Mouse (Mus musculus) cerebellum, postnatal 25 days (tissue): ENCODE data around the gene Nmnat2.

Experiments
- DNase-seq, 2 experiments: peaks; one replicate each; pipeline ENCODE4 v3.0.0; 2021; ENCODE audit warnings: mixed read lengths in 2 of 2

Gene Nmnat2

GRCm38 (mm10) chr1:153059626-153060025 is 104.8 kb downstream of the Nmnat2 start:
- DNase-seq: peak; percentile 56 to 70

- no peak for DNase-seq
Measured at GRCm38 (mm10) chr1:153062547-153062946, 107.8 kb downstream of the Nmnat2 start.

- peak; percentile 57 to 62 for DNase-seq
Measured at GRCm38 (mm10) chr1:153064784-153065390, 110.1 kb downstream of the Nmnat2 start.

GRCm38 (mm10) chr1:153065473-153066386 is 110.9 kb downstream of the Nmnat2 start:
- DNase-seq: peak; percentile 87 to 92

- peak in 1 of 2 experiments; percentile 26 for DNase-seq
Measured at GRCm38 (mm10) chr1:153066387-153066781, 111.6 kb downstream of the Nmnat2 start.

- DNase-seq: no peak
Measured at GRCm38 (mm10) chr1:153071563-153071962, 116.8 kb downstream of the Nmnat2 start.

GRCm38 (mm10) chr1:153071995-153072394 is 117.2 kb downstream of the Nmnat2 start:
- DNase-seq: no peak

- no peak for DNase-seq
Measured at GRCm38 (mm10) chr1:153072711-153073110, 117.9 kb downstream of the Nmnat2 start.

- DNase-seq: no peak
Measured at GRCm38 (mm10) chr1:153073441-153073840, 118.6 kb downstream of the Nmnat2 start.

GRCm38 (mm10) chr1:153075087-153075736 is 120.4 kb downstream of the Nmnat2 start:
- no peak for DNase-seq

- DNase-seq: no peak
Measured at GRCm38 (mm10) chr1:153075955-153076354, 121.2 kb downstream of the Nmnat2 start.

- DNase-seq: peak in 1 of 2 experiments; percentile 26
Measured at GRCm38 (mm10) chr1:153083233-153083632, 128.4 kb downstream of the Nmnat2 start.

GRCm38 (mm10) chr1:153084191-153084590 is 129.4 kb downstream of the Nmnat2 start:
- DNase-seq: peak; percentile 80 to 84

- no peak for DNase-seq
Measured at GRCm38 (mm10) chr1:153085198-153085597, 130.4 kb downstream of the Nmnat2 start.

GRCm38 (mm10) chr1:153087771-153088170 is 133.0 kb downstream of the Nmnat2 start:
- no peak for DNase-seq

- DNase-seq: no peak
Measured at GRCm38 (mm10) chr1:153090081-153090480, 135.3 kb downstream of the Nmnat2 start.

- no peak for DNase-seq
Measured at GRCm38 (mm10) chr1:153090807-153091206, 136.0 kb downstream of the Nmnat2 start.

- DNase-seq: peak in 1 of 2 experiments; percentile 56
Measured at GRCm38 (mm10) chr1:153091438-153092236, 136.8 kb downstream of the Nmnat2 start.

- peak; percentile 82 to 84 for DNase-seq
Measured at GRCm38 (mm10) chr1:153092237-153092975, 137.6 kb downstream of the Nmnat2 start.

GRCm38 (mm10) chr1:153093172-153093571 is 138.4 kb downstream of the Nmnat2 start:
- no peak for DNase-seq

- no peak for DNase-seq
Measured at GRCm38 (mm10) chr1:153093581-153093980, 138.8 kb downstream of the Nmnat2 start.
